Mouse (Mus musculus) midbrain, embryonic 10.5 days (tissue): ENCODE results near the gene Igfbp6. TPM values are rescaled to one million over a fixed set of nuclear protein-coding genes. Genes with fewer than 3 reads are reported as not detected.

Experiments used
- DNase-seq: peaks from one replicate; pipeline ENCODE4 v3.0.0-alpha.2; 2017; ENCODE audit warnings: low spot score
- H3K27ac ChIP-seq: fragments of 300-500 bp; sonication (generic); replicated peaks from 2 replicates; pipeline ENCODE4 v1.5.1; 2016; ENCODE audit warnings: mild to moderate bottlenecking
- H3K27me3 ChIP-seq: fragments of 300-500 bp; sonication (generic); 2 replicates; pipeline ENCODE4 v1.6.1; 2016; ENCODE audit warnings: low read depth, mild to moderate bottlenecking; ENCODE audit not compliant: poor library complexity, severe bottlenecking
- H3K36me3 ChIP-seq: fragments of 300-500 bp; sonication (generic); 2 replicates; pipeline ENCODE4 v1.6.1; 2016; ENCODE audit warnings: mild to moderate bottlenecking, moderate library complexity
- H3K4me1 ChIP-seq: fragments of 300-500 bp; sonication (generic); 2 replicates; pipeline ENCODE4 v1.6.1; 2016
- H3K4me3 ChIP-seq: fragments of 300-500 bp; sonication (generic); 2 replicates; pipeline ENCODE4 v1.5.1; 2016; ENCODE audit warnings: mild to moderate bottlenecking, moderate library complexity
- H3K9me3 ChIP-seq: fragments of 300-500 bp; sonication (generic); replicated peaks from 2 replicates; pipeline ENCODE4 v1.6.1; 2016; ENCODE audit warnings: mild to moderate bottlenecking
- WGBS: fragments of 180-500 bp; shearing (Covaris S2); methylation state at CpG from one replicate; pipeline ENCODE4 v1.1.7; 2016; 5-methylcytosine and 5-hydroxymethylcytosine counted together
- polyA plus RNA-seq: library from polyadenylated mRNA; unstranded; fragments of >200 nt; fragmentation: Nextera tagmentation; extraction: Ambion mirVana; gene quantifications from 2 replicates; pipeline ENCODE4 v1.2.1, GENCODE M21; 2016

Igfbp6 gene
- polyA plus RNA-seq, 1 experiment from 2014 or later, result 0.38 TPM

DNA sequence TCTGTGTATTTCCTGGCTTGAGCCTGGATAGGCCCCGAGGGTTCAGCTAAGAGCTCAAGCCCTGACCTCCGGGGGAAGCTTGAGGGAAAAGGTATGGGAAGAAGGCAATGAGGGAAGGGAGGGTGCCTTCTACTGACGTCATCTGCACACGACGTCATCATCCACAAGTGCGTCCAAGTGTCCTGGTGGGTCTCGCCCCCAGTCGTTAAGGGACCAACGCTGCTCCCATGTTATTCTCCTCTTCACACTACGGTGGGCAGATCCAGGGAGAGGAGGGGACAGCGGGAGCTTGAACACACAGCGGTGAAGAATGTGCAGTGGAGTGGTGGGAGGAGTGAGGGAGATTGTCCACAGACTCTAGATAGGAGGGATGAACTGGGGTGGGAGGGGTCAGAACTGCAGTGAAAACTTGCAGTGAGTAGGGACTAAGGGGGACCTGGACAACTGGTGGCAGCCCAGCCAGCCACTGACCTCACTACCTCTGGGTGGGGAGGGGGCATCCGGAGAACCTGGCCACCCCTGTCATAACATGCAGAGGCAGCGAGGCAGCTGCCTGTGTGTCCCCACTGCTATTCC, 40.7 kb upstream of the Igfbp6 start:
- Histone ChIP-seq H3K27ac (peak overlapping the region; percentile 79), H3K4me3 (peak overlapping the region; percentile 39), H3K4me1 (peaks cover 85% of the 10 kb centered on the region), H3K27me3 (peaks cover 94% of the 10 kb centered on the region), H3K36me3 (peaks cover 1% of the 10 kb centered on the region), H3K9me3 (no peaks in the 10 kb centered on the region)
- WGBS, result 6% methylated on average over 14 of the region's 14 CpGs
- DNase-seq, result peak; percentile 26

GRCm38 (mm10) chr15:102103947-102104555, 40.1 kb upstream of the Igfbp6 start:
- 26% methylated on average over 12 of the region's 12 CpGs for WGBS
- Histone ChIP-seq H3K27ac (peak overlapping the region; percentile 79), H3K4me1 (peaks cover 85% of the 10 kb centered on the region), H3K27me3 (peaks cover 88% of the 10 kb centered on the region), H3K36me3 (no peaks in the 10 kb centered on the region), H3K9me3 (no peaks in the 10 kb centered on the region), H3K4me3 (peak overlapping the region; percentile 39)
- DNase-seq, result peak; percentile 49

DNA sequence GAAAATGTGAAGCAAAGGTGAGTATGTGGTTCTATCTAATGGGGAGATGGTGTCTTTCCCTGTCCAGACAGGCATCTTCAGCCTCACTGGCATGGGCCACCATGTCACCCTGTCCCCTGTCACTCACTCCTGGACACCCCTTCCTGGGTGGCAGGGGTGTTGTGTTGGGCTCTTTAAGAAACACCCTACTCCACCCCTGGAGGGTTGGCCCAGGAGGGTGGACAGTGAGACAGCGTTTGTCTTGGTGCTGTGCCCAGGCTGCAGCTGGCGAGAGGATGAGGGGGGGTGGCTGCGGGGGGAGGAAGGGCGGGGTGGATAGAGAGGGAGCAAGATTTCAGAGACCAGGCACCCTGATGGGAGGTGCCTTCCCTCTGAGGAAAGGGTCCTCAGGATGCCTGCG, 38.8 kb upstream of the Igfbp6 start:
- 65% methylated on average over 5 of the region's 5 CpGs for WGBS
- no peaks in the 10 kb centered on the region for H3K36me3 ChIP-seq
- H3K27ac ChIP-seq, result no peak overlapping the region
- H3K9me3 ChIP-seq, result no peaks in the 10 kb centered on the region
- no peak for DNase-seq
- no peak overlapping the region for H3K4me3 ChIP-seq
- peaks cover 72% of the 10 kb centered on the region for H3K4me1 ChIP-seq
- peaks cover 78% of the 10 kb centered on the region for H3K27me3 ChIP-seq

DNA sequence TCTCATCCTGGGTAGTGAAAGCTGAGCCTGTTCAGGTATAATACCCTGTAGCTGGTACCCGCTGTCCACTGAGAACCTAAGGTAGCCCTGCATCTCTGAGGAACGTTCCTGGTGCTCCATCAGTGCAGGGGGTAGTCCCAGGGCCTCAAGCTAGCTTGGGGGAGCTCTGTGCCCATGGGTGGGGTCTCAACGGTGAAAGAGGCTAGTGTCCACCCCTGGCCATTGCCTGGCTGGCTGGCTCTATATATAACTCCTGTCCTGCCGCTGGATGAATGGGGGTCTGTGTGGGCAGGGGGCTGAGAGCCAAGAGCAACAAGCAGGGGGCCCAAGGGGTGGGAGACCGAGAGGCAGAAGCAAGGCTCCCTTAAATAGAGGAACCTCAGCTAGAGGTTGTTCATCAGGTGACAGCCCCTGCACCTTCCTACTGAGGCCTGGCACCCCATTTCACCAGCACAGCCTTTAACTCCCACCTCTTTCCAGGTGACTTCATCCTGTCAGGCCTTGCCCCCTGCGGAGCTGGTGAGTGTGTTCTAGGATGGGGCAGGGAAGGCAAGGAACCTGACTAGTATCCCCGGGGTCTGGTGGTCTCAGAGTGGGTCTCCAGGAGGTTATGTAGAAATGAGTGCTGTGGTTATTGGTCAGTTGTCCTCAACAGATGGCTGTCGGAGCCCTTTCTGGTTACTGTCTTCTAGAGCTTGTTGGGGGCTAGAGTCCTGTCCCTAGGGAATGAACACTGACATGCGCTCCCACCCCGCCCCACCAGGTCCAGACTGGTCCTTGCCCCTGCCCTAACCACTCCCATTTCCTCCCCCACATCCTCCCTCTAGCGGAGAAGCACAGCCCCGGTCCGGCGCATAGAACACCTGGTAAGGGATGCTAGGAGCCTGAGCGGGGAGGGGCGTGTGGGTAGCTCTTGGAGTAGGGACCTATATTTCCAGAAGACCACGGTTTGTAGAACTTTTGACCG, 38.1 kb upstream of the Igfbp6 start:
- Histone ChIP-seq H3K27ac (no peak overlapping the region), H3K27me3 (peaks cover 72% of the 10 kb centered on the region), H3K4me3 (peak overlapping the region; percentile 52), H3K9me3 (no peaks in the 10 kb centered on the region), H3K36me3 (no peaks in the 10 kb centered on the region), H3K4me1 (peaks cover 69% of the 10 kb centered on the region)
- DNase-seq, result peak; percentile 30
- WGBS, result 29% methylated on average over 18 of the region's 18 CpGs

DNA sequence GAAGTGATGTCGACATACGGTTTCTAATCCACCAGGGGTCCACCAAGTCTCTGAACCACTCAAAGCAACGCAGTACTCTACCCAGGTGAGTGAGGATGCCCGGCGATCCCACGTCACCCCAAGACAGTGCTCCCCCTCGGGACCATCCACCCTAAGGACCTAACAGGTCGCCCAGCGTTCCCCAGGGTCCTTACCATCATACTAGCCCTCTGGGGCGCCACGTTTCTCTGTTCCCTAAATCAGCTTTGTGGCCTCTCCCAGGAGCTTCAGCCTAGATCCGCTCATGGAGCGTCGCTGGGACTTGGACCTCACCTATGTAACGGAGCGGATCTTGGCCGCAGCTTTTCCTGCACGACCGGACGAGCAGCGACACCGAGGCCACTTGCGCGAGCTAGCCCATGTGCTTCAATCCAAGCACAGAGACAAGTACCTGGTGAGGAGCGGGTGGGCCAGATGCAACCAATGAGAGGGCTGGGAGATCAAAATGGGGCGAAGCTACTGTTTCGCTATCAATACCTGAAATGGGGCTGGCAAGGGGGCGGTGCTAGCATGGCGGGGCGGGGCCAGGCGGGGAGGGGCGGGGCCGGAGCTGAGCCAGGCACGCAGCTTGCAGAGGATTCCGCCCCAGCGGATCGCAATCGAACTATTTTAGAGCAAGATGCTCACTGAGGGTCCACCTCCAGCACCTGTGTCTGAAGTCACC, 37.3 kb upstream of the Igfbp6 start:
- DNase-seq, result peak; percentile 53
- H3K4me1 ChIP-seq, result peaks cover 63% of the 10 kb centered on the region
- H3K9me3 ChIP-seq, result no peaks in the 10 kb centered on the region
- WGBS, result 6% methylated on average over 38 of the region's 38 CpGs
- H3K4me3 ChIP-seq, result peak overlapping the region; percentile 52
- H3K36me3 ChIP-seq, result 0 out of 2 replicates have a peak, but pooled peaks cover 2% of the 10 kb centered on the region
- H3K27me3 ChIP-seq, result peaks cover 63% of the 10 kb centered on the region
- no peak overlapping the region for H3K27ac ChIP-seq

GRCm38 (mm10) chr15:102107689-102108573, 36.2 kb upstream of the Igfbp6 start:
- Histone ChIP-seq H3K27ac (no peak overlapping the region), H3K27me3 (peaks cover 53% of the 10 kb centered on the region), H3K36me3 (peaks cover 2% of the 10 kb centered on the region; the same call in 1 of the 2 replicates), H3K9me3 (no peaks in the 10 kb centered on the region), H3K4me1 (peaks cover 52% of the 10 kb centered on the region), H3K4me3 (peak overlapping the region; percentile 52; the same call in 1 of the 2 replicates)
- peak; percentile 68 for DNase-seq
- 42% methylated on average over 13 of the region's 13 CpGs for WGBS

GRCm38 (mm10) chr15:102108651-102109525, 35.3 kb upstream of the Igfbp6 start:
- peak; percentile 68 for DNase-seq
- Histone ChIP-seq H3K4me3 (no peak overlapping the region), H3K27ac (no peak overlapping the region), H3K36me3 (peaks cover 2% of the 10 kb centered on the region; the same call in 1 of the 2 replicates), H3K27me3 (peaks cover 44% of the 10 kb centered on the region), H3K4me1 (peaks cover 43% of the 10 kb centered on the region), H3K9me3 (no peaks in the 10 kb centered on the region)
- WGBS, result 53% methylated on average over 18 of the region's 18 CpGs

DNA sequence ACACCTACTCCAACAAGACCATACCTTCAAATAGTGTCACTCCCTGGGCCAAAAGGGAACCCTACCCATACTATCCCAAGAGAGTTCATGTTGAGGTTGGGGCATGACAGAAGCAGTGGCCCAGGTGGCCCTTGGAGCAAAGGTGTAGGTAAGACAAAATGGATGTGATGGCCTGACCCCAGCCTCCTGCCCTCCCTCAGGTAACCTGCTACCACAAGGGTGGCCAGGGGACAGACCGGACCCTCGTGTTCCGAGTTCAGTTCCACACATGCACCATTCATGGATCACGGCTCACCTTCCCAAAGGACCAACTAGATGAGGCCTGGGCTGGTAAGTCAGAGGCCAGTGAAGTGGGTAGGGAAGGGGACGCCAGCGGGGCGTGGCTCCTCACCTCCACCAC, 33.9 kb upstream of the Igfbp6 start:
- 98% methylated on average over 7 of the region's 7 CpGs for WGBS
- DNase-seq, result no peak
- H3K27ac ChIP-seq, result no peak overlapping the region
- H3K36me3 ChIP-seq, result peaks cover 4% of the 10 kb centered on the region; the same call in 1 of the 2 replicates
- H3K4me1 ChIP-seq, result peaks cover 33% of the 10 kb centered on the region
- H3K4me3 ChIP-seq, result no peak overlapping the region
- peaks cover 30% of the 10 kb centered on the region for H3K27me3 ChIP-seq
- H3K9me3 ChIP-seq, result no peaks in the 10 kb centered on the region

DNA sequence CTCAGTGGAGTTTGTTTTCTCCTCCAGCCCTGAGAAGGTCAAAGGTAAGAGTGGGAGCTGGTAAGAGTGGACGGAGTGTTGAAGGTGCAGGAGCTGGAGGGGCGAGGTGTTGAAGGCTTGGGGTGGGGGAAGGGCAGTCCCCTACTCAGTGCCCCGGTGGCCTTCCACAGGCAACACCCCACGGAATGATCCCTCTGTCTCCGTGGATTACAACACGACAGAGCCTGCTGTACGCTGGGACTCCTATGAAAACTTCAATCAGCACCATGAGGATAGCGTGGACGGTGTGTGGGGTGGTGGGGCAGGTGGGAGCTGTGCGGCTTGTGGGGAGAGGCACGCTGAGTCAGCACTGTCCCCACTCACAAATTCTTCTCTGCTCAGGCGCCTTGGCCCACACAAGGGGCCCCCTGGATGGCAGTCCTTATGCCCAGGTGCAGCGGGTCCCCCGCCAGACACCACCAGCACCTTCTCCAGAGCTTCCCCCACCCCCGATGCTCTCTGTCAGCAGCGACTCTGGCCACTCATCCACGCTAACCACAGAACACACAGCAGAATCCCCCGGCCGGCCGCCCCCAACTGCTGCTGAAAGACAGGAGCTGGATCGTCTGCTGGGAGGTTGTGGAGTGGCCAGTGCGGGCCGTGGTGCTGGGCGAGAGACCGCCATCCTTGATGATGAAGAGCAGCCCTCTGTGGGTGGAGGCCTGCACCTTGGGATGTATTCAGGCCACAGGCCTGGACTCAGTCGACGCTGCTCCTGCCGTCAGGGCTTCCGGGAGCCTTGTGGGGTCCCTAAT, 33.3 kb upstream of the Igfbp6 start:
- Histone ChIP-seq H3K9me3 (no peaks in the 10 kb centered on the region), H3K27me3 (peaks cover 23% of the 10 kb centered on the region), H3K4me3 (no peak overlapping the region), H3K4me1 (peaks cover 27% of the 10 kb centered on the region), H3K36me3 (peaks cover 10% of the 10 kb centered on the region), H3K27ac (no peak overlapping the region)
- no peak for DNase-seq
- 77% methylated on average over 29 of the region's 29 CpGs for WGBS

DNA sequence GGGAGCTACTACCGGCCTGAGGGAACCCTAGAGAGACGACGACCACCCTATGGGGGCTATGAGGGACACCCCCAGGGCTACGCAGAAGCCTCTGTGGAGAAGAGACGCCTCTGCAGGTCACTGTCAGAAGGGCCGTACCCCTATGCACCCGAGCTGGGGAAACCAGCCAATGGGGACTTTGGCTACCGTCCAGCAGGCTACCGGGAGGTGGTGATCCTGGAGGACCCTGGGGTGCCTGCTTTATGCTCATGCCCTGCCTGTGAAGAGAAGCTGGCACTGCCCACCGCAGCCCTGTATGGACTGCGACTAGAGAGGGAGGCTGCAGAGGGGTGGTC, 32.7 kb upstream of the Igfbp6 start:
- WGBS, result 87% methylated on average over 11 of the region's 11 CpGs
- DNase-seq, result no peak
- H3K27me3 ChIP-seq, result peaks cover 18% of the 10 kb centered on the region
- H3K4me1 ChIP-seq, result peaks cover 22% of the 10 kb centered on the region
- H3K36me3 ChIP-seq, result peaks cover 15% of the 10 kb centered on the region
- no peaks in the 10 kb centered on the region for H3K9me3 ChIP-seq
- no peak overlapping the region for H3K4me3 ChIP-seq
- H3K27ac ChIP-seq, result 0 out of 2 replicates have a peak overlapping the region, but pooled peaks have one; percentile 10
